Comparison of ENCODE assay signal across 8 mouse cellular contexts in genomic region chr11:43348571-43348970, GRCm38 (mm10).
A peak's percentile ranks its signal among the peaks of the same experiment; 100 is the strongest.
DNase-seq lines count a peak whose midpoint lies in the region; ATAC-seq lines count a peak whose summit lies in the region.

No protein-coding gene starts in this region.

- peak; percentile 63 for ATAC-seq in activated CD4-positive, CD25-positive, alpha-beta regulatory T cell, adult 4 months
- ATAC-seq in inflammation-experienced regulatory T-cells, adult 6 months, result peak; percentile 54
- ATAC-seq in midbrain, embryonic 15.5 days (replicated peaks), result peak; percentile 68
- no peak for ATAC-seq in erythroid progenitor cell, adult 5-6 weeks (replicated peaks; ENCODE audit: low FRiP score, poor library complexity, severe bottlenecking)

- H3K4me2 ChIP-seq in midbrain, embryonic 15.5 days, result no peak overlapping the region

- 11% methylated on average over 4 of the region's 4 CpGs for WGBS in midbrain, embryonic 15.5 days

- peak overlapping the region; percentile 27; the same call in 1 of the 2 replicates for H3K27ac ChIP-seq in midbrain, embryonic 15.5 days

- no peaks in the 10 kb centered on the region for H3K9me3 ChIP-seq in midbrain, embryonic 15.5 days

- no peaks in the 10 kb centered on the region for H3K27me3 ChIP-seq in midbrain, embryonic 15.5 days (replicated peaks)

- peaks cover 30% of the 10 kb centered on the region for H3K4me1 ChIP-seq in midbrain, embryonic 15.5 days

- no peak overlapping the region for H3K4me3 ChIP-seq in midbrain, embryonic 15.5 days

- DNase-seq in cerebellum, postnatal 10 days, result peak; percentile 94 to 97
- DNase-seq in frontal cortex, postnatal 36 days (ENCODE audit: low spot score in 2 of 2), result peak; percentile 91 to 93
- peak; percentile 30 to 95 for DNase-seq in left cerebral cortex, adult 9 months (ENCODE audit: low spot score in 2 of 2)
- peak; percentile 59 for DNase-seq in spleen, adult 12 weeks (ENCODE audit: low spot score)

- H3K36me3 ChIP-seq in midbrain, embryonic 15.5 days (replicated peaks), result no peaks in the 10 kb centered on the region

- no peak overlapping the region for H3K9ac ChIP-seq in midbrain, embryonic 15.5 days
